Mouse (Mus musculus): Measurements from ENCODE around the gene Klhl11.

Klhl11 gene

GRCm38 (mm10) chr11:100472197-100472934 lies at the start of gene Klhl11:
TSS of gene Klhl11 (minus strand) at chr11:100472741.
- ATAC-seq (ENCODE audit: insufficient number of reproducible peaks, low FRiP score, low TSS enrichment), result peak; percentile 78; the same call in 1 of the 2 replicates

- ATAC-seq (ENCODE audit: insufficient number of reproducible peaks, low FRiP score, low TSS enrichment), result no peak
Observed at GRCm38 (mm10) chr11:100520838-100521237, 48.3 kb upstream of the Klhl11 start.

- no peak for ATAC-seq (ENCODE audit: insufficient number of reproducible peaks, low FRiP score, low TSS enrichment)
Observed at GRCm38 (mm10) chr11:100519188-100519587, 46.6 kb upstream of the Klhl11 start.

GRCm38 (mm10) chr11:100518188-100518591 lies 45.6 kb upstream of the Klhl11 start:
- peak; percentile 86; the same call in 1 of the 2 replicates for ATAC-seq (ENCODE audit: insufficient number of reproducible peaks, low FRiP score, low TSS enrichment)

GRCm38 (mm10) chr11:100516291-100516690 lies 43.8 kb upstream of the Klhl11 start:
- ATAC-seq (ENCODE audit: insufficient number of reproducible peaks, low FRiP score, low TSS enrichment), result no peak

- ATAC-seq (ENCODE audit: insufficient number of reproducible peaks, low FRiP score, low TSS enrichment), result no peak
Observed at GRCm38 (mm10) chr11:100515789-100516188, 43.2 kb upstream of the Klhl11 start.

GRCm38 (mm10) chr11:100515061-100515460 lies 42.5 kb upstream of the Klhl11 start:
- no peak for ATAC-seq (ENCODE audit: insufficient number of reproducible peaks, low FRiP score, low TSS enrichment)

- ATAC-seq (ENCODE audit: insufficient number of reproducible peaks, low FRiP score, low TSS enrichment), result no peak
Observed at GRCm38 (mm10) chr11:100513716-100514115, 41.2 kb upstream of the Klhl11 start.

- no peak; the same call in 1 of the 2 replicates for ATAC-seq (ENCODE audit: insufficient number of reproducible peaks, low FRiP score, low TSS enrichment)
Observed at GRCm38 (mm10) chr11:100512384-100512783, 39.8 kb upstream of the Klhl11 start.

GRCm38 (mm10) chr11:100510556-100510955 lies 38.0 kb upstream of the Klhl11 start:
- no peak for ATAC-seq (ENCODE audit: insufficient number of reproducible peaks, low FRiP score, low TSS enrichment)

GRCm38 (mm10) chr11:100505997-100506396 lies 33.5 kb upstream of the Klhl11 start:
- ATAC-seq (ENCODE audit: insufficient number of reproducible peaks, low FRiP score, low TSS enrichment), result no peak

GRCm38 (mm10) chr11:100504990-100505660 lies 32.6 kb upstream of the Klhl11 start:
- no peak for ATAC-seq (ENCODE audit: insufficient number of reproducible peaks, low FRiP score, low TSS enrichment)

GRCm38 (mm10) chr11:100501321-100501720 lies 28.8 kb upstream of the Klhl11 start:
- no peak for ATAC-seq (ENCODE audit: insufficient number of reproducible peaks, low FRiP score, low TSS enrichment)

- no peak for ATAC-seq (ENCODE audit: insufficient number of reproducible peaks, low FRiP score, low TSS enrichment)
Observed at GRCm38 (mm10) chr11:100500651-100501050, 28.1 kb upstream of the Klhl11 start.

- no peak for ATAC-seq (ENCODE audit: insufficient number of reproducible peaks, low FRiP score, low TSS enrichment)
Observed at GRCm38 (mm10) chr11:100500241-100500640, 27.7 kb upstream of the Klhl11 start.

GRCm38 (mm10) chr11:100493771-100494170 lies 21.2 kb upstream of the Klhl11 start:
- no peak for ATAC-seq (ENCODE audit: insufficient number of reproducible peaks, low FRiP score, low TSS enrichment)

GRCm38 (mm10) chr11:100490951-100491350 lies 18.4 kb upstream of the Klhl11 start:
- ATAC-seq (ENCODE audit: insufficient number of reproducible peaks, low FRiP score, low TSS enrichment), result no peak

- ATAC-seq (ENCODE audit: insufficient number of reproducible peaks, low FRiP score, low TSS enrichment), result no peak
Observed at GRCm38 (mm10) chr11:100485801-100486538, 13.4 kb upstream of the Klhl11 start.

GRCm38 (mm10) chr11:100484461-100484860 lies 11.9 kb upstream of the Klhl11 start:
- ATAC-seq (ENCODE audit: insufficient number of reproducible peaks, low FRiP score, low TSS enrichment), result no peak

- ATAC-seq (ENCODE audit: insufficient number of reproducible peaks, low FRiP score, low TSS enrichment), result no peak
Observed at GRCm38 (mm10) chr11:100479152-100479551, 6.6 kb upstream of the Klhl11 start.

- ATAC-seq (ENCODE audit: insufficient number of reproducible peaks, low FRiP score, low TSS enrichment), result no peak
Observed at GRCm38 (mm10) chr11:100476281-100476680, 3.7 kb upstream of the Klhl11 start.
